Mouse (Mus musculus): Measurements from ENCODE around the gene Ube2d3.

GRCm38 (mm10) chr3:135423608-135424212, 14.2 kb upstream of the Ube2d3 start, which contains the start of gene Cisd2:
- TF ChIP-seq POLR2A (IDR thresholded peaks at IDR 0.05; ENCODE audit: low read depth, low read length) (no peak), CTCF (IDR thresholded peaks at IDR 0.05; ENCODE audit: extremely low read depth, insufficient read depth, insufficient read length, insufficient replicate concordance) (no peak)
